Mouse (Mus musculus) embryonic facial prominence, embryonic 11.5 days (tissue): Measurements from ENCODE around the gene Dact3. TPM values are rescaled to one million over a fixed set of nuclear protein-coding genes. Genes with fewer than 3 reads are reported as not detected.

ENCODE experiments used
- ATAC-seq: fragments of 200-750 bp; cut with Nextera tagmentation; replicated peaks from 2 replicates; pipeline ENCODE4 v1.8.0; 2017; ENCODE audit warnings: low read depth; ENCODE audit not compliant: insufficient number of reproducible peaks, low FRiP score, low TSS enrichment
- DNase-seq: peaks from one replicate; pipeline ENCODE4 v3.0.0-alpha.2; 2015; ENCODE audit warnings: low spot score
- H3K27ac ChIP-seq: fragments of 300-500 bp; sonication (generic); replicated peaks from 2 replicates; pipeline ENCODE4 v1.5.1; 2014; ENCODE audit warnings: mild to moderate bottlenecking, low read depth, low read length, control low read depth
- H3K27me3 ChIP-seq: fragments of 300-500 bp; sonication (generic); 2 replicates; pipeline ENCODE4 v1.6.1; 2014; ENCODE audit warnings: mild to moderate bottlenecking, low read length, moderate library complexity, mixed read lengths; ENCODE audit not compliant: control insufficient read depth, insufficient read depth
- H3K36me3 ChIP-seq: fragments of 300-500 bp; sonication (generic); replicated peaks from 2 replicates; pipeline ENCODE4 v1.6.1; 2014; ENCODE audit warnings: low read depth, mild to moderate bottlenecking, low read length, moderate library complexity, mixed read lengths; ENCODE audit not compliant: control insufficient read depth, insufficient read depth
- H3K4me1 ChIP-seq: fragments of 300-500 bp; sonication (generic); 2 replicates; pipeline ENCODE4 v1.6.1; 2014; ENCODE audit warnings: low read length, mixed read lengths; ENCODE audit not compliant: control insufficient read depth, insufficient read depth
- H3K4me2 ChIP-seq: fragments of 300-500 bp; sonication (generic); 2 replicates; pipeline ENCODE4 v1.6.1; 2014; ENCODE audit warnings: low read depth, mild to moderate bottlenecking, control low read depth, low read length, moderate library complexity
- H3K4me3 ChIP-seq: fragments of 300-500 bp; sonication (generic); 2 replicates; pipeline ENCODE4 v1.5.1; 2014; ENCODE audit warnings: low read depth, low read length, control low read depth
- H3K9ac ChIP-seq: fragments of 300-500 bp; sonication (generic); replicated peaks from 2 replicates; pipeline ENCODE4 v1.6.1; 2014; ENCODE audit warnings: mild to moderate bottlenecking, control low read depth, low read length
- H3K9me3 ChIP-seq: fragments of 300-500 bp; sonication (generic); replicated peaks from 2 replicates; pipeline ENCODE4 v1.6.1; 2016; ENCODE audit warnings: mild to moderate bottlenecking, low read length, inconsistent platforms, mixed read lengths; ENCODE audit not compliant: control insufficient read depth
- WGBS: fragments of 180-500 bp; shearing (Covaris S2); extraction: QIAGEN DNeasy Blood & Tissue Kit; methylation state at CpG from one replicate; pipeline ENCODE4 v1.1.7; 2014; 5-methylcytosine and 5-hydroxymethylcytosine counted together
- polyA plus RNA-seq: library from polyadenylated mRNA; unstranded; fragments of >200 nt; fragmentation: Nextera tagmentation; extraction: Ambion mirVana; gene quantifications from 2 replicates; pipeline ENCODE4 v1.2.1, GENCODE M21; 2014

Dact3 gene
- polyA plus RNA-seq, 1 experiment from 2014 or later: 12.2 TPM

- H3K27ac ChIP-seq: no peak overlapping the region
- H3K4me3 ChIP-seq: no peak overlapping the region
- peaks cover 3% of the 10 kb centered on the region; the same call in 1 of the 2 replicates for H3K4me1 ChIP-seq
- no peak overlapping the region for H3K4me2 ChIP-seq
- no peak overlapping the region for H3K9ac ChIP-seq
- no peaks in the 10 kb centered on the region for H3K27me3 ChIP-seq
- H3K36me3 ChIP-seq: no peaks in the 10 kb centered on the region
- H3K9me3 ChIP-seq: no peaks in the 10 kb centered on the region
- WGBS: 42% methylated on average over 11 of the region's 11 CpGs
- ATAC-seq: no peak
- no peak for DNase-seq
Measured at GRCm38 (mm10) chr7:16908367-16908766, 33.2 kb downstream of the Dact3 start.

- WGBS: 61% methylated on average over 11 of the region's 11 CpGs
- no peaks in the 10 kb centered on the region for H3K9me3 ChIP-seq
- no peak overlapping the region for H3K9ac ChIP-seq
- no peak for ATAC-seq
- H3K4me2 ChIP-seq: no peak overlapping the region
- no peaks in the 10 kb centered on the region for H3K27me3 ChIP-seq
- H3K36me3 ChIP-seq: no peaks in the 10 kb centered on the region
- no peak for DNase-seq
- no peak overlapping the region for H3K4me3 ChIP-seq
- H3K27ac ChIP-seq: no peak overlapping the region
- peaks cover 3% of the 10 kb centered on the region; the same call in 1 of the 2 replicates for H3K4me1 ChIP-seq
Measured at GRCm38 (mm10) chr7:16908859-16909258, 33.7 kb downstream of the Dact3 start.

DNA sequence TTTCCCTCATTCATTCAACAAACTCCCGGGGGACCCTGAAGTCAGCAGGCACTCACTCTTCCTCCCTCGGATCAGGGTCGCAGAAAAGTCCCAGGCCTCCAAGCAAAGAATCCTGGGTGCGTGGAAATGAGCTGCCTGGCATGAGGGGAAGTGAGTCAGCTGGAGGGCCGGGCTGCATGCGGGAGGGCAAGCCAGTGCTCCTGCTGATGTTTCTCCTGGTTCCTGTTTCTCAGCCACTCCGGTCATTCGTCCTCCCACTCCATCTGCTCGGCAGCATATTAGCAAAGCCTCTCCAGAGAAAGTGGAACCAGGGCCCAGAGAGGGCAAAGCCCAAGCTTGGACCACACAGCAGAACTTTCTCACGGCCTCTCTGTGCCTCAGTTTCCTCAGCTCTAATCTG lies 34.8 kb downstream of the Dact3 start:
- H3K27ac ChIP-seq: no peak overlapping the region
- ATAC-seq (no peak), DNase-seq (no peak)
- H3K9ac ChIP-seq: no peak overlapping the region
- no peaks in the 10 kb centered on the region for H3K27me3 ChIP-seq
- 49% methylated on average over 10 of the region's 10 CpGs for WGBS
- peaks cover 3% of the 10 kb centered on the region; the same call in 1 of the 2 replicates for H3K4me1 ChIP-seq
- no peaks in the 10 kb centered on the region for H3K9me3 ChIP-seq
- no peak overlapping the region for H3K4me3 ChIP-seq
- H3K36me3 ChIP-seq: peaks cover 6% of the 10 kb centered on the region
- H3K4me2 ChIP-seq: no peak overlapping the region

DNA sequence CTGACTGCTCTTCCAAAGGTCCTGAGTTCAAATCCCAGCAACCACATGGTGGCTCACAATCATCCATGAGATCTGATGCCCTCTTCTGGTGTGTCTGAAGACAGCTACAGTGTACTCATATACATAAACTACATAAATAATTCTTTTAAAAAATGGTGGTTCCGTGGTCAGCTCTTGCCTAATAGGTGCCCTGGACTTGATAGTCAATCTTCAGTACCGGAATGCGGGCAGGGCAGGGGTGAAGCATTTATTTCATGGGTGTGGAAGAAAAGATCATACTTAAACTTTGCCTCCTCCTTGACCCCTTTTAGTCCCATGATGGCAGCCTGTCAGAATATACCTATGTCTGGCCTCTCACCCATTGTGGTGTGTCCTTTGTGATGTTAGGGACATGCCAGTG lies 36.8 kb downstream of the Dact3 start:
- DNase-seq: no peak
- Histone ChIP-seq H3K9ac (no peak overlapping the region), H3K36me3 (peaks cover 10% of the 10 kb centered on the region), H3K4me3 (no peak overlapping the region), H3K9me3 (no peaks in the 10 kb centered on the region), H3K4me1 (no peaks in the 10 kb centered on the region; the same call in 1 of the 2 replicates), H3K27me3 (no peaks in the 10 kb centered on the region), H3K4me2 (no peak overlapping the region), H3K27ac (no peak overlapping the region)
- 89% methylated on average over 3 of the region's 3 CpGs for WGBS
- no peak for ATAC-seq

DNA sequence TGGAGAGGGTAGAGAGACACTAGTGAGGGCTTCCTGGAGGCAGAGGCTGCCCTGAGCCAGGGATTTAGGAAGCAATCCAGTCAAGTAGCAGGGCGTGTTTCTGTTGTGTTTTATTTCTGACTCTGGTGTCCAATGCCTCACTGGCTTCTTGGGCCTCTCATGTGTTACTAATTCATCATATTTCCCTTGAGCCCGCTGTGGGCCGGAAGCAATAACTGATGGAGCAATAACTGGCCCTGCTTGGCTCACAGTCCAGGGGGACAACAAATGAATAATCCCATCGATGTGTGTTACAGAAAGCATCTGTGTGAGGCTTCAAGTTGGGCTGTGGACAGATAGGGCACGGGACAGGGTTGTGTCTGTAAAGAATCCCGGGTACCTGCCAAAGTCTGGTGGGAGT lies 37.2 kb downstream of the Dact3 start:
- H3K27me3 ChIP-seq: no peaks in the 10 kb centered on the region
- H3K36me3 ChIP-seq: peaks cover 13% of the 10 kb centered on the region
- no peak overlapping the region for H3K4me3 ChIP-seq
- no peak overlapping the region for H3K27ac ChIP-seq
- ATAC-seq (no peak), DNase-seq (no peak)
- H3K4me1 ChIP-seq: no peaks in the 10 kb centered on the region; the same call in 1 of the 2 replicates
- H3K9me3 ChIP-seq: no peaks in the 10 kb centered on the region
- no peak overlapping the region for H3K9ac ChIP-seq
- 68% methylated on average over 6 of the region's 6 CpGs for WGBS
- no peak overlapping the region for H3K4me2 ChIP-seq

GRCm38 (mm10) chr7:16913806-16914452 lies 38.8 kb downstream of the Dact3 start:
- Histone ChIP-seq H3K9me3 (no peaks in the 10 kb centered on the region), H3K4me1 (no peaks in the 10 kb centered on the region; the same call in 1 of the 2 replicates), H3K27ac (no peak overlapping the region), H3K4me3 (no peak overlapping the region), H3K4me2 (no peak overlapping the region), H3K9ac (no peak overlapping the region; the same call in 1 of the 2 replicates), H3K36me3 (peaks cover 15% of the 10 kb centered on the region), H3K27me3 (no peaks in the 10 kb centered on the region)
- WGBS: 35% methylated on average over 10 of the region's 10 CpGs
- ATAC-seq (peak; percentile 56; the same call in 1 of the 2 replicates), DNase-seq (peak; percentile 85)

- Histone ChIP-seq H3K4me3 (no peak overlapping the region), H3K4me2 (no peak overlapping the region), H3K27me3 (no peaks in the 10 kb centered on the region), H3K36me3 (peaks cover 15% of the 10 kb centered on the region), H3K4me1 (no peaks in the 10 kb centered on the region; the same call in 1 of the 2 replicates), H3K9me3 (no peaks in the 10 kb centered on the region), H3K27ac (no peak overlapping the region), H3K9ac (no peak overlapping the region)
- ATAC-seq (no peak), DNase-seq (no peak)
- 85% methylated on average over 18 of the region's 18 CpGs for WGBS
Measured at GRCm38 (mm10) chr7:16914453-16915343, 39.6 kb downstream of the Dact3 start.
